Mouse (Mus musculus) c-Kit-negative CD71-positive TER-119-positive erythroid progenitor cells, embryonic 14.5 days (primary cell): Measurements from ENCODE around the gene Tmem132b.
"Not testable (repeated sequence)": the region's sequence is repeated elsewhere in the genome, so short reads cannot be mapped to it uniquely, and the experiment has no call there.

Experiments used
- DNase-seq: peaks from one replicate; pipeline ENCODE4 v3.0.0-alpha.2; 2013; ENCODE audit warnings: low read depth, low spot score

Gene Tmem132b

DNA sequence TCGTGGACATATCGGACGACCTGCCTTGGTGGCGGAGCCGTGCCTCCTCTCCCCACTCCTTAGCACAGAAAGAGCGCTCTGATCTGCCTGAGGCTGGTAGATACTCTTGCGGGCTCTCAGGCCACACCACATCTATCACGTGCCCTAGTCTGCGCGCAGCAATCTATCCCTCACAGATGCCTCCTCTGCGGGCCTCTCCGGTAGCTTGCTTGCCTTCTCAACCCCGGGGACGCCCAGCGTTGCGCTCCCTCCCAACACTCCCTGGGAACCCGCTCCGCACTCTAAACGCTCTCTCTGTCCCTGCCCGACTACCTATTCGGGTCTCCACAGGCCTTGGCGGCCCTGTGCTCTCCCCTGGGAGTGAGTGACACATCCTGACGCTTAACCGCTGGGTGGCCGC is at the start of gene Tmem132b:
Gene Tmem132b (plus strand): TSS at position 141 of the 400 bp plus-strand sequence.
- no peak for DNase-seq

DNA sequence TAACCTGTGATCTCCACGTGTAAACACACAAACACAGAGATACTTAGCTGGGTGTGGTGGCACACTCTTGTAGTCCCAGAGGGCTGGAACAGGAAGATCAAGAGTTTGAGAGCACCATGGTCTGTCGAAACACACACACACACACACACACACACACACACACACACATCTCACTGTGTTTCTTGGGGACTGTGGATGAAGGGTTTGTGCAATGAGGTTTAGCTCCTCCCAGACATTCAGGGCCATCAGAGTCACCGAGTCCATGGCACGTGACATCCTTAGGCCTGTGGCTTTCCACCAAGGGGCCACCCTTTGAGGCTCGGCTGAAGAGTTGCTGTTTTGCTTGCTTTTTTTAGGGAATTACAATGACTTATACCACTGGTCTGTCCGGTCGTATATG is 49.1 kb upstream of the Tmem132b start:
- DNase-seq: no peak

DNA sequence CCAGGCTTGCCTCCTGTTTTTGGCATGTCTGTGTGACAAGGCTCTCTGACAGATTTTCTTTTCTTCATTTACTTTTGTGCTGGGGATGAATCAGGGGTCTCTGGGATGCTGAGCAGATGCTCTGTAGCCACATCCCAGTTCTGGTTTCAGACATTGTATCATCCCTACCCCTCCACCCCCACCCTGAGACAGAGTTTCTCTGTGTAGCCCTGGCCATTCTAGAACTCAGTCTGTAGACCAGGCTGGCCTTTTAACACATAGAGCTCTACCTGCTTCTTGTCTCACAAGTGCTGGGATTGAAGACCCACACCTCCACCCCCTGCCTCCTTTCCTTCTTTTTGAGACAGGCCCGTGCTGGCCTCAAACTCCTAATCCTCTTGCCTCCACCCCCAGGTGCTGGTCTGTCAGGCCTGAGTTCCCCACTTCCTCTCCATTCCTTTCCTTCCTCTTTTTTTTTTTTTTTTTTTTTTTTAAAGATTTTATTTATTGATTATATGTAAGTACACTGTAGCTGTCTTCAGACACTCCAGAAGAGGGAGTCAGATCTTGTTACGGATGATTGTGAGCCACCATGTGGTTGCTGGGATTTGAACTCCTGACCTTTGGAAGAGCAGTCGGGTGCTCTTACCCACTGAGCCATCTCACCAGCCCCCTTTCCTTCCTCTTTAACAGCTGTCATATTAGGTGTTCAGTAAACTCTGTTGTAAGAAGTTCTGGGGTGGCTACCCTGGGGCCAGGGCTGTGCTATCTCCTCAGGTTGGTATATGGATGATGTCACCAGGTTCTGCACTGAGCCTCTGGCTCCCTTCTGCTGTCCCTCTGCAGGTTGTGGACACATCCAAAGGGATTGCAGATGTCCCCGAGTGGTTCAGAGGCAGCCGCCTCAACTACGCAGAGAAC is 47.6 kb upstream of the Tmem132b start:
- DNase-seq: no peak

DNA sequence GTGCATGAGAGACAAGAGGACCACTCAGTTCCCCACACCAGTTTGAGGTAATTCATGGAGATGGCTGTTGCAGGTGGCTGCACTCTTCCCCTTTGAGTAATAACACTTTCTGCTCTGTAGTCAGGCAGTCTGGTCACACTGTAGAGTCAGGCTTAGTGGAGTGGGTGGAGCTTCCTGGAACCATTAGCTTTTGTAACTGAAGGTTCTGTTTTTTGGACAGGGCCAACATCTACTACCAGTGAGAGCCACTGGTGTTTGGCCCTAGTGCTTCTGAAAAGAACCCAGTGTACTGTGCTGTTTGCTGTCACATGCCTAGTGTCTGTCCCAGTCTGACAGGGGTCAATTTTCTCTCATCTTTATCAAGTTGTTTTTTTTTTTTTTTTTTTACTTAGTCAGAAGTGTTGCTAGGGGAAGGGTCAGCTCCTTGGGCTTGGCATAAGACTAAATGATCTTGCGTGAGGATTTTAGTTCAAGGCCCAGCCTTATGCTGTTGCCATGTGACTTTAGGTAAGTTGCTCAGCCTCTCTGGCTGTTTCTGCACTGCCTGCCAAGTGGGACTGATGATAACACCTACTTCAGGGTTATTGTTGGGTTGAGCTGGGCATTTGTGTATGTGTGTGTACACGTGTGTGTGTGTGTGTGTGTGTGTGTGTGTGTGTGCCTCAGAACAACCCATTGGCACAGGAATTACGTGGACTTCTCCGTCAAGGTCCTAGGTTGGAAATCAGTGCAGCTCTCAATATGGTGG is 46.4 kb upstream of the Tmem132b start:
- DNase-seq: no peak

DNA sequence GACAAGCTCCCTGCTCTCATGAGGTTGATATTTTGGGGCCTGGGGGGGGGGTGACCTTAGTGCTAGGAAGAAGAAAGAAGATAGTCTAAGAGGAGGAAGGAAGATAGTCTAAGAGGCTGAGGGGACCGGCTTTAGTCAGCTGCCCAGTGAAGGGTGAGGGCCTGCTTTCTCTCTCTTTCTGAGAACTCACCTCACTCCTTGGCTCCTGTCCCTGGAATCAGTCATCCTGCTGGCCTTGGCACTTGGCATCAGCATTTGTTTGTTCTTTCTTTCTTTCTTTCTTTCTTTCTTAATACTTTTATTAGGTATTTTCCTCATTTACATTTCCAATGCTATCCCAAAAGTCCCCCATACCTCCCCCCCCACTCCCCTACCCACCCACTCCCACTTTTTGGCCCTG is 45.5 kb upstream of the Tmem132b start:
- DNase-seq: no peak

DNA sequence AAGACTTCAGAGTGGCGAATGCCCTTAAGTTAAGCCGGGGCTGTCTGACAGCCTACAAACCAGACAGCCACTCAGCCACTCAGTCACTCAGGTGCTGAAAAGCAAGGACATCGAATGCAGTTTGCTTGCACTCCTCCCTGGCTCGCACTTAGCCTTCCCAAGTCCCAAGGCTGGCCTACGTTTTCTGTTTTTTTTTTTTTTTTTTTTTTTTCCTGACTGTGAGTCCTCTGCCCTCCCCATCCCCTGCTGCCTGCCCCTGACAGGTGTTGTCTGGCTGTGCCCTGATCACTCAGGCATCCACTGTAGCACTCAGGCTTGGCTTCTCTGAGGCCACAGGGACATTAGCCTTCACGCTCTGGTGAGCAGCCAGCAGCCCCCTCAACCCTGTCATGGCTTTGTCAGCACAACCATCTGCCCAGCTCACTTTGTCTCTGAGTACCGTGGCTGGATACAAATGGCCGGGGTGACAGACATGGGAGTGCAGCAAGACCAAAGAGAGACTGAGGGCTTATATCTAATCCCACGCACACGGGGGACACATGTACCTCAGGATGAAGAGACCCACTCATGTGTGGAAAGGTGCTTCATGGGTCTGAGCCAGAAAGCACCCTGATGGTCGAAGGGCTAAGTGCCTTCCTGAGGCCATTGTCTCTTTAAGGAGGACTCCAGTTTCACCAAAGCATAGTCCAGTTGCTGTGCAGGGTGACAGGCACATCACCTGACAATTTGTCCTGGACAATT is 44.0 kb upstream of the Tmem132b start:
- DNase-seq: no peak

DNA sequence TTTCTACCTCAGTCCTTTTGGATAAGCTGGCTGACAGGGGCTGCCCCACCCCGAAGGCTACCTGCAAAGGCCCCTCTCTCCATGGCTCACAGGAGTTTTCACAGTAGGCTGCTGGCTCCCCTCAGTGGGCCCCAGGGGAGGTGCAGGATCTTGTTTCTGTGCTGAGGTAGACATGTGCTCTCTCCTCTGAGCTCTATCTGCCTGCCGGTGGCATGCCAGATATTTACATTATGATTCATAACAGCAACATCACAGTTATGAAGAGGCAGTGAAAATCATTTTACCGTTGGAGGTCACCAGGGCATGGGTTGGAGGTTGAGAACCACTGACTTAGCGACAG is 43.5 kb upstream of the Tmem132b start:
- DNase-seq: no peak

DNA sequence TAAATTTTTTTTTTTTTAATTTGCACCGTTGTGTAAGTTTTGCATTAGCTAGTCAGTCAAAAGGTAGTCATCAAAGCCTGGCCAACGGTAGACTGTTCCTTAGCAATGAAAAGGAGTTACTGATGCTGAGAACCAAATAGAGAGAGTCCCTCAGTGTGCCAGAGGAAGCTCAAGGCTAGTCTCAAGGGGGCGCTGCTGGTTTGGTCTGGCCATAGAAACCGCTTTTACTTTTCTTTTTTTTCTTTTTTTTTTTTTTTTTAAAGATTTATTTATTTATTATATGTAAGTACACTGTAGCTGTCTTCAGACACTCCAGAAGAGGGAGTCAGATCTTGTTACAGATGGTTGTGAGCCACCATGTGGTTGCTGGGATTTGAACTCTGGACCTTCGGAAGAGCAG is 42.6 kb upstream of the Tmem132b start:
- not testable (repeated sequence) for DNase-seq

DNA sequence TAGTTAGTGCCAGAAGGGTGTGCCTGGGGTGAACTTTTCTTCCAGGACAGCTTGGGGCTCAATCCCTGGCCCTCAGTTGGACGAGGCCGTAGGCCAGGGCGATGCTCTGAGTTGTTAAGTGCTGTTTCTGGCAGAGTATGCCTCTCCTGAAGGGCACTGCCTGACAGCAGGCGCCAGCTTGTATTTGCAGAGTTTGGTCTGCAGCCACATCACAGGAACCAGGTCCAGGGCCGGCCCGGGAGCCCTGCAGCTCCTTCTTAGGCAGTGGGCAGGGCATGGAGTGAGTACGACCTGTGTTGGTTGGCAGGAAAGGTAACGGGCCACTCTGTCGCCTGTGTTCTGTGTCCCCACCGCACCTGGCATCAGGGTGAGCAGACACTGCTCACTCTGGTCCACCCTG is 40.5 kb upstream of the Tmem132b start:
- DNase-seq: no peak

DNA sequence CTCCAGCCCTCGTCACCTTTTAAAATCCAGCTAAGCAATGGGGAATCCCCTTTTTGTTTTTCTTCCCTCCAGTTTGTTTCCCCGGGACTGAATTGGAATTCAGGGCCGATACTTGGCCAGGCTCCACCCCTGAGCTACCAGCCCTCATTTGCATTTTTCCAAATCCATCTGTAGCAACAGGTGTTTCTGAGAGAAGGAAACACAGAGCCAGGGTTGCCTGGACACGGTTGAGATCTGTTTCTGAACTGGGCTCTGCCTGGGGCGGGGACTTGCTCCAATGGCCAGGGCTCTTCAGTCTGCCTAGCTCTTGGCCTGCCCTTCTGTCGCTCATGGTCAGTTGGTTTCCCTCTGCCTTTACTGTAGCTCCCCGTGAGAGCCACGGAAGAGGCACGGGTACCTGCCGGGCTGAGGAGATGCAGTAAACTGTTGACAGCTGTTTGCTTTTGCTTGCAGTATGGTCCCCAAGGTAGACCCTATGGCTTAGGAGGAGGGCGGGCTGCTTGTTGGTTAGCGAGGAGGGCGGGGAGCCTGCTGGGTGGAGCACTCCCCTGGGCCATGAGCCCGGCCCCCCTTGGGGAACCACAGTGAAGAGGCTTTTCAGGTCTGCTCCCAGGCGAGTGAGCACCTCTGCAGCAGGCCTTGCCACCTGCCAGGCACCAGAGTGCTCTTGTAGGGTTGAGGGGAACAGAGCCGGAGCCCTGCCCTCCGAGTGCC is 39.0 kb upstream of the Tmem132b start:
- no peak for DNase-seq

DNA sequence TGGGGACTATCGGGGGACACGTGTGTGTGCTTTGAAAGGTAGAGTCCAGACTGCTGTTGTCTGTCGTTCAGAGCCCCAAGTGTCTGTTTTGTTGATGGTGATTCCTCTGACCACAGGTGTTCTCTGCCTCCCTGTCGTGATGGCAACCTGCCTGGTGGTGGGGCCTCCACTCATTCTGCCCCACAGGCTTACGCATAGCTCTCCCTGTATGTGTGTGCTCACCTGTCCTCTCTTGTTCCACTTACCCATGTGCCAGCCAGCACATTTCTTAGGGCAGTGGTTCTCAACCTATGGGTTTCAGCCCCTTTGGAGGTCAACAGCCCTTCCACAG is 38.5 kb upstream of the Tmem132b start:
- DNase-seq: no peak

DNA sequence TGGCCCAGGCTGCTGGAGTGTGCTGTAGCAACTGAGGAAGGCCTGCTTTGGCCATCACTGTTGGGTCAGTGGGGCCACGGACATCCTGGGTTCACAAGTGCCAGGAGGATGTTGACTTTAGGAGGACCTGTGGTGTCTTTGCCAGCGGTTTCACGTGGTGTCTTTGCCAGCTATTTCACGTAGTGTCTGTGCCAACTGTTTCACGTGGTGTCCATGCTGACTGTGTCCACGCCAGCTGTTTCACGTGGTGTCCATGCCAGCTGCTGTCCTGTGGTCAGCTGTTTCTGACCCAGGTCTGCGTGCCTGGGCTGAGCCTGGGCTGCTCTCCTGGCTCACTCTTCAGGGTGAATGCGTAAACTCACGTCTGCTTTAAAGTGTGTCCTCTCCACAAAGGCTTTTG is 35.9 kb upstream of the Tmem132b start:
- no peak for DNase-seq

DNA sequence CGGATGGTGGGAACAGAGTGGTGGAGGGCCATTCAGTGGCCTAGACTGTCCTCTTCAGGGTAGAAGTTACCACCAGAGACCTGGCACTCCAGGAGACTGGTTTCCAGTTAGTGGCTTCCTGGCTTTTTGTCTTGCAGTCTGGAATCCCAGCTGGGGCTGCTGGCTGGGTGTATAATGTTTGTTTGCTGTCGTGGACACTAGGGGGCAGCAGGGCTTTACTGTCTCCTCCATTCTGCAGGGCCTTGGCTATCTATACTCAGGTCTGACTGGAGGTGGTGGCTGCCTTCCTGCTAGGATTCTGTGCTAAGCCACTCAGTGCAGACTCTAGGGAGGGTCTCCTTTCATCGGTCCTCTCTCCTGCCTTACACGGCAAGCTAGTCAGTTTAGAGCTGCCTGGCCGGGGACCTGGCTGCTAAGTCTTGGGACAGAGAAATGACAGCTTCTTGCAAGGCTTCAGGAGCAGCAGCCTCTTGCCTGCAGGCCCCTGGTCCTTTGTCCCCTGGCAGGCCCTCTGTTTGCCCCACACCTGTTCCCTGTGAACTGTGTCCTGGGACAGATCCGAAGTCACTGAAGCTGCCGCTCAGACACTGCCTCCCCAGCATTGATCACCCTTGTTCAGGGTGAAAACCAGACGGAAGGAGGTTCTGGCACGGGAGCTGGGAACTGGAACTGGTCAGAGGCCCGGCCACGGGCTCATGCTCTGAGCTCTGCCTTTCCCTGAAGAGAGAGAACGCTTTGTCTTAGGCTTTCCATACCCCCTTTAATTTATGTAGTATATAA is 33.6 kb upstream of the Tmem132b start:
- peak; percentile 21 for DNase-seq

DNA sequence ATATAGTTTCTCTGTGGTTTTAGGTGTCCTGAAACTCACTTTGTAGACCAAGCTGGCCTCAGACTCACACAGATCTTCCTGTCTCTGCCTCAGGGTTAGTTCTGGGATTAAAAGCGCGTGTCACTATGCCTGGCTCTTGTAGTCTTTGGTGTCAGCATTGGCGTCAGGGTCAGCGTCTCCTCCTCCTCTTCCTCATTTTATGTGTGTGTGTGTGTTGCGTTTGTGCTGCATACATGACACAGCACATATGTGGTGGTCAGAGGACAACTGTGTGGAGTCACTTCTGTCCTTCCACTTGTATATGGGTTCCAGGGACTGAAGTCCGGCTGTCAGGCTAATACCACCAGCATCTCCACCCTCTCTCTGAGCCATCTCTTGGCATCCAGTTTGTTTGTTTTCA is 30.1 kb upstream of the Tmem132b start:
- no peak for DNase-seq

DNA sequence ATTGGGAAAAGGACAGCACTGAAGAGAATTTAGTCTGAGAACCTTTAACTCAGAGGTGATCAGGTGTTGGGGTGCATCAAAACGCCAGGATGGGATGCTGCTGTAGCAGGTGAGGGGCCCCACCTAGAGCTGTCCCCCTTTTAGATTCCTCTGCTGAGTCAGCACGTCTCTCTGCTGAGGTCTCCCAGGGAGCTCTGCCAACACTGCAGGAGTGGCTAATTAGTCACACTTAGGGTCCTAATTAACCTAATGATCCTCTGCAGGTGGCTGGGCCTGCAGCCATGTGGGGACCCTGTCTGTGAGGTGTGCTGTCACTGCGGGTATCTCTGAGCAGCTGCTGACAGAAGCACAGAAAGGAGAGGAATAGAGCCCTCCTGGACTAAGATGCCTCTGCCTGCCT is 29.4 kb upstream of the Tmem132b start:
- DNase-seq: no peak

DNA sequence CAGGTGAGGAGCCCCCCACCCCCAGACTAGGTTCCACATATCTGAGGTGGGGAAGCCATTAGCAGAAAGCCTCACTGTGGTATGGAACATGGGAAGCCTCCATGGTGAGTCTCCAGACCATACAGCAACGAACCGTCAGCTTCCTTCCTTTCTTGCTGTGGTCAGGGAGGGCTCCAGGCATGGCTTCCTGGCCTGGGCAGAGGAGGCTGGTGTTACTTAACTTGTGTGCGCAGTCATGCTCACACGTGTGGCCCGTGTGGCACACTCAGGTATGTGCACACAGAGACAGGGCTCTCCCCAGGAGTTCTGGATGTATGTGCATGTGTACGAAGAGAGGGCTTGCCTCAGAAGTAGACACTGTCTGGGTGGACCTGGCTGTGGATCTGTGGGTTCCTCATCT is 27.9 kb upstream of the Tmem132b start:
- no peak for DNase-seq

DNA sequence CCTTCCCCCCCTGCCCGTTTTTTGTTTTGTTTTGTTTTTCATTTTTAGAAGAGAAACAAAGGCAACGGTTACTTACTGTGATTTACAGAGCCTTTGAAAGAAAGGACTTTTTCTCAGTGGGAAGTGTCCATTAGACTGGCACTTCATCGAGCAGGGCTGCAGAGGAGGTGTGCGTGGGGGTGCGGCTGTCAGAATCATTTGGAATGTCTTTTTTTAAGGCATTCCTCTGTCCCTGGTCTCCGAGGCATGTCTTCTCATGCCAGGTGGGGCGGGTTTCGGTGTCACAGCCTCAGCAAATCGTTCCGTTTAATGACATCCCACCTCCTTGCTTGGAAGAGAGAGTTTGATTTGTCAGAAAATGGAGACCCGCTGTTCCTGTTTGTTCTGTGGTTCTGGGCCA is 26.9 kb upstream of the Tmem132b start:
- DNase-seq: no peak

DNA sequence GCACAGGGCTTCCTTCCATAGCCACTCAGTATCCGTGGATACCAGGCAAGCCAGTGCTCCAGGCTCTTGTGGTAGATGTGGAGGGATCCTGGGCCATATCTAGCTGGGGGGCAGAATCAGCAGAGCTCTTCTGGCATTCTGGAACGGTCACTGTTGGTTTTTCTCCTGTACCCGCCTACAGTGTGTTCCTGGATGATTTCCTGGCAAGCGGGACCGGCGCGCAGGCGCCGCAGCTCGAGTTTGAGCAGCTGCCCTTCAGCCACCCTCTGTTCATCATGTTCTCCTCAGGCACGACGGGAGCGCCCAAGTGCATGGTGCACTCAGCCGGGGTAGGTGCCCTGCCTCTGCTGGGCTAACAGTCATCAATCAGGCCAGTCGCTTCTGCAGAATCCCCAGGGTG is 25.6 kb upstream of the Tmem132b start:
- DNase-seq: no peak

DNA sequence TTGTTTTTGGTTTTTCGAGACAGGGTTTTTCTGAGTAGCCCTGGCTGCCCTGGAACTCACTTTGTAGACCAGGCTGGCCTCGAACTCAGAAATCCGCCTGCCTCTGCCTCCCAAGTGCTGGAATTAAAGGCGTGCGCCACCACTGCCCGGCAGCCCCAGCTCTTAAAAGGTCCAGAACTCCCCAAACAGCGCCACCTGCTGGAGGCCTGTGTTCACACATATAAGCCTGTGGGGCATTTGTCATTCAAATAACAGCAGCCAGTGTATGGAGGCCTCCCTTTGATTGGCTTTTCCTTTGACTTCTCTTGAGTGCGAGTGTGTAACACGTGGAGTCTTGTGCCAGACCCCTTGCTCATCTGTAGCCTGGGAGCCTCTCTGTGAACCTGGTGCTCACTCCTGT is 24.0 kb upstream of the Tmem132b start:
- DNase-seq: no peak

DNA sequence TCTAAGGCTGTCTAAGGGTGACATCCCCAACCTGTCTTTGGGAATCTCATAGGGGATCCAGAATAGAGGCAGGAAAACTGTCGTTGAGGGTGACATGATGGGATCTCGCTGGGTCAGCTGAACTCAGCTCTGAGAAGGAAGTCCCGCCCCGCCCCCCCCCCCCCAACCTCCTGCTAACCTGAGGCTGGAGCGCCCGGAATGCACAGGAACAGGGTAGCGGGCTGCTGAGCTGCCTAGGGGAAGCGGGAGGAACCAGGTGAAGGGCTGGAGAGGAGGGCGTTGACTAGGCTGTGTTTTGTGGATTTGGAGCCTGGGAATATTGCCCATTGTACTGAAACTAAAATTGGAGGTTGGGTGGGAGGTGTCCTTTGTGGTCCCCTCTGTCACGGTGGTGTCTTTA is 23.6 kb upstream of the Tmem132b start:
- DNase-seq: no peak

DNA sequence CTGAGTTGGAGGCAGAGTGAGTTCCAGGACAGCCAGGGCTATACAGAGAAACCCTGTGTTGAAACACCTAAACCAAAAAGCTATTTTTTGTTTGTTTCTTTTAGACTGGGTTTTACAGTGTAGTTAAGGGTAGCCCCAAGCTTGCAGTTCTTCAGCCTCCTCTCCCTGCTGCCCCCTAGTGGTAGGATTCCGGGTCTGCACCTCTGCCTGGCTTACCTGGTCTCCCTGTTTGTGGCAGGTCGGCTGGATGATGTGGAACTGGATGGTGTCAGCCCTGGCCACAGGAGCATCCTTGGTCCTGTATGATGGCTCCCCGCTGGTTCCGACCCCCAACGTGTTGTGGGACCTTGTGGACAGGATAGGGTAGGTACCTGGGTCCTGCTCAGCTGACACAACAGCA is 22.0 kb upstream of the Tmem132b start:
- peak; percentile 62 for DNase-seq
